Mouse (Mus musculus) central nervous system, embryonic 14 days (tissue): ENCODE data around the gene Snurf. TPM values are rescaled to one million over a fixed set of nuclear protein-coding genes. Genes with fewer than 3 reads are reported as not detected.

ENCODE experiments used
- polyA plus RNA-seq: library from polyadenylated mRNA; depleted of rRNA; stranded (reverse); fragments of >200 nt; gene quantifications from 2 replicates; pipeline ENCODE4 v1.2.3, GENCODE M21; 2012; rRNA removed

Snurf gene
- polyA plus RNA-seq = 113 TPM in 1 of 2 replicates, not detected in the other

GRCm38 (mm10) chr7:60004606-60005330 is at the start of gene Snurf, which contains the start of gene Gm38393:
Snurf (minus strand) TSS chr7:60005049.
Gm38393 (minus strand) TSS chr7:60005064.

Other genes starting within 250 kb of the Snurf start
- gene Gm38393, start within 50 bp of the Snurf start, polyA plus RNA-seq = 9.1 and 13.1 TPM in 2 replicates
- gene Snrpn, start 135.2 kb upstream of the Snurf start, polyA plus RNA-seq = 331 and 350 TPM in 2 replicates